Mouse (Mus musculus): Measurements from ENCODE around the gene Dhrs7b. TPM values are rescaled to one million over a fixed set of nuclear protein-coding genes. Genes with fewer than 3 reads are reported as not detected.
"Not testable (repeated sequence)": the region's sequence is repeated elsewhere in the genome, so short reads cannot be mapped to it uniquely, and the experiment has no call there.

Gene Dhrs7b
- polyA plus RNA-seq, 1 experiment from 2014 or later = 32.3 TPM

DNA sequence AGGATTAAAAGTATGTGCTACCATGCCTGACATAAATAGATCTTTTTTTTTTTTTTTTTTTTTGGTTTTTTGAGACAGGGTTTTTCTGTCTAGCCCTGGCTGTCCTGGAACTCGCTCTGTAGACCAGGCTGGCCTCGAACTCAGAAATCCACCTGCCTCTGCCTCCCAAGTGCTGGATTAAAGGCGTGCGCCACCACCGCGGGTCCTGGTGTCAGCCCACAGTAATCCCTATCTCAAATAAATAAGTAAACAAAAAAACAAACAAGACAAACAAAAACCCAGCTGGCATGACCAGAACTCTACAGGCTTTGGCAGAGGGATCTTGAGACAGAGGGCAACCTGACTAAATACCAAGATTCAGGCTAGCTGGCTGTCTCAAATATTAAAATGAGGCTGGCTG lies 18.8 kb upstream of the Dhrs7b start, which contains the start of gene Shmt1:
Gene Shmt1, minus strand, starts transcription at position 101 of the 400 bp plus-strand sequence.
- H3K4me2 ChIP-seq (replicated peaks) = peak within 1 kb of the TSS; percentile 95
- H3K4me1 ChIP-seq = peaks cover 19% of the 10 kb centered on the region
- H3K9me3 ChIP-seq; H3K27ac ChIP-seq (replicated peaks); H3K27me3 ChIP-seq; H3K36me3 ChIP-seq; ATAC-seq (replicated peaks): not testable (repeated sequence)
- WGBS = 29% methylated on average over 6 of the region's 6 CpGs
- H3K9ac ChIP-seq (replicated peaks) = peak within 1 kb of the TSS; percentile 29
- H3K4me3 ChIP-seq = peak within 1 kb of the TSS; percentile 48

GRCm38 (mm10) chr11:60816398-60816797 lies 14.0 kb upstream of the Dhrs7b start:
- Histone ChIP-seq H3K9ac (replicated peaks) (no peak overlapping the region), H3K4me2 (replicated peaks) (no peak overlapping the region), H3K9me3 (no peaks in the 10 kb centered on the region), H3K27me3 (no peaks in the 10 kb centered on the region), H3K36me3 (no peaks in the 10 kb centered on the region), H3K27ac (replicated peaks) (no peak overlapping the region), H3K4me1 (no peaks in the 10 kb centered on the region), H3K4me3 (no peak overlapping the region)
- 76% methylated on average over 5 of the region's 5 CpGs for WGBS
- no peak for ATAC-seq (replicated peaks)

- Histone ChIP-seq H3K27me3 (no peaks in the 10 kb centered on the region), H3K9ac (replicated peaks) (no peak overlapping the region), H3K9me3 (no peaks in the 10 kb centered on the region), H3K4me3 (no peak overlapping the region), H3K27ac (replicated peaks) (no peak overlapping the region), H3K4me1 (no peaks in the 10 kb centered on the region), H3K36me3 (no peaks in the 10 kb centered on the region), H3K4me2 (replicated peaks) (no peak overlapping the region)
- WGBS = 68% methylated on average over 2 of the region's 2 CpGs
- ATAC-seq (replicated peaks) = no peak
Measured at GRCm38 (mm10) chr11:60823771-60824170, 6.7 kb upstream of the Dhrs7b start.

- no peak overlapping the region for H3K9ac ChIP-seq (replicated peaks)
- 90% methylated on average over 3 of the region's 3 CpGs for WGBS
- no peak overlapping the region for H3K4me2 ChIP-seq (replicated peaks)
- no peak overlapping the region for H3K4me3 ChIP-seq
- no peaks in the 10 kb centered on the region for H3K9me3 ChIP-seq
- no peak for ATAC-seq (replicated peaks)
- H3K4me1 ChIP-seq = peaks cover 2% of the 10 kb centered on the region; the same call in 1 of the 2 replicates
- H3K27me3 ChIP-seq = no peaks in the 10 kb centered on the region
- H3K27ac ChIP-seq (replicated peaks) = no peak overlapping the region
- no peaks in the 10 kb centered on the region for H3K36me3 ChIP-seq
Measured at GRCm38 (mm10) chr11:60825191-60825590, 5.2 kb upstream of the Dhrs7b start.

DNA sequence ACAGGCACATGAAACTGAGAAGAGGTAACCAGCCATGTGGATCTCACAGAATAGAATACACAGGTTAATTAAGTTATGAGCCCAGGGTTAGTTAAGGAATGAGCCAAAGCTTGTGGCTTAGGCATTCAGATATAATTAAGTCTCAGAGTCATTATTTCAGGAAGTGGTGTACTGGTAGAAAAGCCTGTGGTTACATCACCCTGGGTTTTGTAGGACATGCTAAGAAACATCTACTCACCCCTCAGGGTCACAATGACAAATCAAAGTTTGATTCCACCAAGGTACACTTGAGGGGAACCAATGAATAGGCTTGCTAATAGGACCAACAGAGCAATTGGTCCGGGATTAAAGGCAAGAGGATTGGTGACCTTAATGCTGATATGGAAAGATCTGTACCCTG lies 3.7 kb upstream of the Dhrs7b start:
- H3K36me3 ChIP-seq = no peaks in the 10 kb centered on the region
- no peaks in the 10 kb centered on the region for H3K9me3 ChIP-seq
- peaks cover 11% of the 10 kb centered on the region for H3K4me1 ChIP-seq
- H3K4me2 ChIP-seq (replicated peaks) = no peak overlapping the region
- WGBS = 52% methylated on average over 1 of the region's 1 CpGs
- no peaks in the 10 kb centered on the region for H3K27me3 ChIP-seq
- no peak overlapping the region for H3K27ac ChIP-seq (replicated peaks)
- no peak overlapping the region for H3K9ac ChIP-seq (replicated peaks)
- no peak for ATAC-seq (replicated peaks)
- no peak overlapping the region for H3K4me3 ChIP-seq

DNA sequence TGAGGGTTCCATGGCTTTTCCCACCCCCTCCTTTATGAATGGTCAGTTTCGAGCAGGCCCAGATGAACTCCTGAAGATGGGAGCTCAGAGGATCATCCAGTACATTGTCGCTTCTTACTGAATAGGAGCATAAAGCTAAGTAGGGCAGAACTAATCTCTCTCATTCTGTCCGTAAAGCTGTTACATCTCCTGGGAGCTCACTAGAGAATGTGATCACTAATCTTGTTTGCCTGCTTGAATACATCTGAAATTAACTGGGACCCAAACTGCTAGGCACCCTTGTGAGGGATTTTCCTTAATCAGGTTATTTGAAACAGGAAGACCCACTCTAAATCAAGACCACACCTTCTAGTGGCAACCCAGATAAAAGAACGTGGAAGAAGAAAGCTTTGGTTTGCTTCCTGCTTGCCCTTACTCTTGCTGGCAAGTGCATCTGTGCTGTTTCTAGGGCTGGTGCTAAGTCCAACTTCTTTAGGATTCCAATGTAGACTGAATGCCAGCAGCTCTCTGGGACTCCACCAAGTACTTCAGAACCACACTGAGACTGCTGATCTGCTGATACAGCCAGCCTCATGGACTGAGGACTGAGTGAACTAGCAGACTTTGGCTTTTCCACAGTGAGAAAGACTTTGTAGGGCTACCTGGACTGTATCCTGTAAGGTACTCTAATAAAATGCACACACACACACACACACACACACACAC lies 3.0 kb upstream of the Dhrs7b start:
- Histone ChIP-seq H3K27me3 (no peaks in the 10 kb centered on the region), H3K36me3 (no peaks in the 10 kb centered on the region), H3K27ac (replicated peaks) (no peak overlapping the region), H3K4me2 (replicated peaks) (no peak overlapping the region), H3K9me3 (no peaks in the 10 kb centered on the region), H3K4me3 (no peak overlapping the region), H3K9ac (replicated peaks) (no peak overlapping the region), H3K4me1 (peaks cover 11% of the 10 kb centered on the region)
- 17% methylated on average over 4 of the region's 4 CpGs for WGBS
- no peak for ATAC-seq (replicated peaks)

GRCm38 (mm10) chr11:60828903-60829302 lies 1.5 kb upstream of the Dhrs7b start:
- Histone ChIP-seq H3K4me1 (peaks cover 11% of the 10 kb centered on the region), H3K4me3 (no peak overlapping the region), H3K9ac (replicated peaks) (no peak overlapping the region), H3K27me3 (no peaks in the 10 kb centered on the region), H3K36me3 (no peaks in the 10 kb centered on the region), H3K27ac (replicated peaks) (no peak overlapping the region), H3K9me3 (no peaks in the 10 kb centered on the region), H3K4me2 (replicated peaks) (no peak overlapping the region)
- WGBS = 44% methylated on average over 2 of the region's 2 CpGs
- ATAC-seq (replicated peaks) = no peak

DNA sequence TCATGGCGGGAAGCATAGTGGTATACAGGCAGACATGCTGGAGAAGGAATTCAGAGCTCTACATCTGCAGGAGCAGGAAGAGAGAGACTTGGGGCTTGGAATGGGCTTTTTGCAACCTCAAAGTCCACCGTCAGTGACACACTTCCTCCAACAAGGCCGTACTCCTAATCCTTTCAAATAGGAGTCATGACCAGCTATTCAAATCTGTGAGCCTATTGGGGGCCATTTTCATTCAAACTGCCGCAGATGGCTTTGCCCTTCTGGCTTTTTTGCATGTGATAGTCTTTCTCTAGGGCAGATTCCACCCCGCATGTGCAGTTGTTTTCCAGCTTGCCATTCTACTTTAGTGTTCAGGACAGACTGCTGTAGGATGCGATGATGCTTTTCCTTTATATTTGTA lies 6.5 kb downstream of the Dhrs7b start:
- Histone ChIP-seq H3K9me3 (no peaks in the 10 kb centered on the region), H3K27ac (replicated peaks) (no peak overlapping the region), H3K4me1 (no peaks in the 10 kb centered on the region), H3K4me3 (no peak overlapping the region), H3K9ac (replicated peaks) (no peak overlapping the region), H3K4me2 (replicated peaks) (no peak overlapping the region), H3K36me3 (no peaks in the 10 kb centered on the region), H3K27me3 (no peaks in the 10 kb centered on the region)
- no peak for ATAC-seq (replicated peaks)
- 94% methylated on average over 6 of the region's 6 CpGs for WGBS

DNA sequence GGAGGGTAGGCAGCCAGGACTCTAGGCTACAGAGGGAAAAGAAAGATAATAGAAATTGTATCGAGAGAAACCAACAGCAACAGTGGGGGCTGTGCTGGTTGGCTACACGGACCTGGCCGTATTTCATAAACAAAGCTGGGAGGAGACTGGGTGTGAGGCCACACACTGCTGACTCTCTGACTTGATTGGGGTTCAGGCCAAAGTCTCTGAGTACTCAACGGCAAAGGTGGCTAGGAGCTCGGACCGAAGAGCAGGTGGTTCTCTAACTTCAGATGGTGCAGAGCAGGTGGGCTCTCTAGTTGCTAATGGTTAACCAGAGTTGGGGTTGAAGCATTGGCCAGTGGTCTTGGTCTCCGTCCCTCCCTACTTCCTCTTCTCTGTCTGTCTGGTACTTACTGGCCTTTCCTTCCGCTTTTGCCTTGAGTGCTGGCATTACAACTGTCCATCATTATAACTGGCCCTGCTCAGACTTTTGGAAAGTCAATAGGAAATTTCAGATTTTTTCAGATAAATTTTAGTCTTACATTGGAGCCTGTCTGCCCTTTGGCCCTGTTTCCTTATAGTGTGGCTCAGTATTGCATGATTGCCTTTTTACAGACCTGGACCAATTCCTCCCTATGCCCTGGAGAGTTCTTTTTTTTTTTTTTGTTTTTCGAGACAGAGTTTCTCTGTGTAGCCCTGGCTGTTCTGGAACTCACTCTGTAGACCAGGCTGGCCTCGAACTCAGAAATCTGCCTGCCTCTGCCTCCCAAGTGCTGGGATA lies 7.4 kb downstream of the Dhrs7b start:
- Histone ChIP-seq H3K4me3 (no peak overlapping the region), H3K27me3 (no peaks in the 10 kb centered on the region), H3K27ac (replicated peaks) (no peak overlapping the region), H3K4me1 (no peaks in the 10 kb centered on the region), H3K4me2 (replicated peaks) (no peak overlapping the region), H3K9me3 (no peaks in the 10 kb centered on the region), H3K36me3 (no peaks in the 10 kb centered on the region), H3K9ac (replicated peaks) (no peak overlapping the region)
- WGBS = 91% methylated on average over 10 of the region's 10 CpGs
- no peak for ATAC-seq (replicated peaks)

GRCm38 (mm10) chr11:60841467-60842200 lies 11.2 kb downstream of the Dhrs7b start:
- Histone ChIP-seq H3K4me2 (replicated peaks) (no peak overlapping the region), H3K27ac (replicated peaks) (no peak overlapping the region), H3K4me1 (no peaks in the 10 kb centered on the region), H3K4me3 (no peak overlapping the region), H3K9me3 (no peaks in the 10 kb centered on the region), H3K27me3 (no peaks in the 10 kb centered on the region), H3K36me3 (peaks cover 7% of the 10 kb centered on the region; the same call in 1 of the 2 replicates), H3K9ac (replicated peaks) (no peak overlapping the region)
- no peak for ATAC-seq (replicated peaks)
- WGBS = 77% methylated on average over 12 of the region's 12 CpGs

GRCm38 (mm10) chr11:60843412-60843811 lies 13.0 kb downstream of the Dhrs7b start:
- H3K27ac ChIP-seq (replicated peaks) = no peak overlapping the region
- H3K36me3 ChIP-seq = peaks cover 7% of the 10 kb centered on the region; the same call in 1 of the 2 replicates
- no peak for ATAC-seq (replicated peaks)
- H3K4me1 ChIP-seq = no peaks in the 10 kb centered on the region
- H3K9me3 ChIP-seq = no peaks in the 10 kb centered on the region
- H3K4me2 ChIP-seq (replicated peaks) = no peak overlapping the region
- H3K27me3 ChIP-seq = no peaks in the 10 kb centered on the region
- 90% methylated on average over 5 of the region's 5 CpGs for WGBS
- H3K4me3 ChIP-seq = no peak overlapping the region
- no peak overlapping the region for H3K9ac ChIP-seq (replicated peaks)

GRCm38 (mm10) chr11:60845415-60845814 lies 15.0 kb downstream of the Dhrs7b start:
- Histone ChIP-seq H3K9ac (replicated peaks) (no peak overlapping the region), H3K27ac (replicated peaks) (no peak overlapping the region), H3K4me2 (replicated peaks) (no peak overlapping the region), H3K36me3 (peaks cover 9% of the 10 kb centered on the region; the same call in 1 of the 2 replicates), H3K27me3 (no peaks in the 10 kb centered on the region), H3K4me3 (no peak overlapping the region), H3K9me3 (no peaks in the 10 kb centered on the region), H3K4me1 (no peaks in the 10 kb centered on the region)
- WGBS = 88% methylated on average over 5 of the region's 5 CpGs
- no peak for ATAC-seq (replicated peaks)

Data from forebrain, embryonic 15.5 days (tissue).